ENCODE assay signal across 8 mouse cellular contexts in genomic region chr11:60538371-60539281, GRCm38 (mm10). TPM values are rescaled to one million over a fixed set of nuclear protein-coding genes. Genes with fewer than 3 reads are reported as not detected.
DNase-seq lines count a peak whose midpoint lies in the region; ATAC-seq and TF ChIP-seq lines count a peak whose summit lies in the region.

No protein-coding gene starts in this region.

- peak overlapping the region; percentile 100 for H3K4me2 ChIP-seq in liver, embryonic 11.5 days
- peak overlapping the region; percentile 98 for H3K4me2 ChIP-seq in midbrain, postnatal 0 days (ENCODE audit: low read depth, low read length, poor library complexity, severe bottlenecking)
- H3K4me2 ChIP-seq in stomach, embryonic 14.5 days (replicated peaks; ENCODE audit: low read depth, low read length): peak overlapping the region; percentile 98

- no peak for TF ChIP-seq CTCF in kidney, adult 2 months (conservative IDR thresholded peaks at IDR 0.05; ENCODE audit: insufficient read depth, insufficient read length, low read depth, low read length)
- no peak for TF ChIP-seq CTCF in midbrain, postnatal 0 days (IDR thresholded peaks at IDR 0.05)

- DNase-seq in ovary, postnatal 36 days (ENCODE audit: low spot score): peak; percentile 34
- no peak for DNase-seq in ovary, postnatal 14 days (ENCODE audit: low spot score)
- peak; percentile 32 to 40 for DNase-seq in cerebellum, postnatal 36 days
- DNase-seq in gastrocnemius, postnatal 4 days (ENCODE audit: low spot score in 2 of 2): peak; percentile 28 to 34
- peak; percentile 59 for DNase-seq in kidney, adult 2 months
- DNase-seq in liver, embryonic 11.5 days (ENCODE audit: low spot score): peak; percentile 55
- no peak for DNase-seq in midbrain, postnatal 0 days (ENCODE audit: low spot score)

- no peaks in the 10 kb centered on the region for H3K27me3 ChIP-seq in kidney, adult 2 months (replicated peaks; ENCODE audit: control insufficient read depth, insufficient read depth, low read length)
- no peaks in the 10 kb centered on the region for H3K27me3 ChIP-seq in liver, embryonic 11.5 days (replicated peaks; ENCODE audit: control insufficient read depth, insufficient read depth, low read length)
- no peaks in the 10 kb centered on the region for H3K27me3 ChIP-seq in midbrain, postnatal 0 days (ENCODE audit: insufficient read depth, low read length)
- H3K27me3 ChIP-seq in stomach, embryonic 14.5 days (ENCODE audit: control insufficient read depth, insufficient read depth, low read length): no peaks in the 10 kb centered on the region

- peak overlapping the region; percentile 81 for H3K4me3 ChIP-seq in kidney, adult 2 months (ENCODE audit: insufficient read depth, low read depth, low read length)
- peak overlapping the region; percentile 98 for H3K4me3 ChIP-seq in liver, embryonic 11.5 days (ENCODE audit: low read depth, low read length)
- peak overlapping the region; percentile 93 for H3K4me3 ChIP-seq in midbrain, postnatal 0 days (ENCODE audit: low read depth, low read length)
- peak overlapping the region; percentile 99 for H3K4me3 ChIP-seq in stomach, embryonic 14.5 days (ENCODE audit: low read depth, low read length)

- peaks cover 5% of the 10 kb centered on the region for H3K36me3 ChIP-seq in kidney, adult 2 months (ENCODE audit: control insufficient read depth, insufficient read depth, low read length)
- peaks cover 13% of the 10 kb centered on the region for H3K36me3 ChIP-seq in liver, embryonic 11.5 days (ENCODE audit: control insufficient read depth, insufficient read depth, low read length)
- H3K36me3 ChIP-seq in midbrain, postnatal 0 days (ENCODE audit: insufficient read depth, low read length): peaks cover 4% of the 10 kb centered on the region; the same call in 1 of the 2 replicates
- H3K36me3 ChIP-seq in stomach, embryonic 14.5 days (ENCODE audit: control insufficient read depth, insufficient read depth, low read length): peaks cover 6% of the 10 kb centered on the region

- no peak for TF ChIP-seq POLR2A in kidney, adult 2 months (IDR thresholded peaks at IDR 0.05; ENCODE audit: low read depth, low read length)

- peak overlapping the region; percentile 98 for H3K9ac ChIP-seq in liver, embryonic 11.5 days (ENCODE audit: low read depth, low read length)
- peak overlapping the region; percentile 76 for H3K9ac ChIP-seq in midbrain, postnatal 0 days (replicated peaks; ENCODE audit: low read length, poor library complexity, severe bottlenecking)
- H3K9ac ChIP-seq in stomach, embryonic 14.5 days (replicated peaks; ENCODE audit: low read depth, low read length): peak overlapping the region; percentile 95

- H3K9me3 ChIP-seq in liver, embryonic 11.5 days (ENCODE audit: control insufficient read depth, low read length): no peaks in the 10 kb centered on the region
- no peaks in the 10 kb centered on the region for H3K9me3 ChIP-seq in midbrain, postnatal 0 days (ENCODE audit: low read length)
- no peaks in the 10 kb centered on the region for H3K9me3 ChIP-seq in stomach, embryonic 14.5 days (ENCODE audit: control insufficient read depth, low read depth, low read length)

- peak overlapping the region; percentile 97 for H3K27ac ChIP-seq in kidney, adult 2 months (ENCODE audit: insufficient read depth, low read depth, low read length)
- H3K27ac ChIP-seq in liver, embryonic 11.5 days (ENCODE audit: low read depth, low read length): peak overlapping the region; percentile 87
- peak overlapping the region; percentile 98 for H3K27ac ChIP-seq in midbrain, postnatal 0 days (ENCODE audit: low read depth, low read length)
- H3K27ac ChIP-seq in stomach, embryonic 14.5 days (ENCODE audit: low read length): peak overlapping the region; percentile 100

- peak; percentile 25 for ATAC-seq in liver, embryonic 11.5 days (replicated peaks; ENCODE audit: low FRiP score)
- no peak for ATAC-seq in midbrain, postnatal 0 days (ENCODE audit: low FRiP score)
- no peak for ATAC-seq in stomach, embryonic 14.5 days (ENCODE audit: insufficient number of reproducible peaks, insufficient read depth, low FRiP score, low read depth)

- H3K4me1 ChIP-seq in kidney, adult 2 months (ENCODE audit: control insufficient read depth, insufficient read depth, low read length): peaks cover 25% of the 10 kb centered on the region; the same call in 1 of the 2 replicates
- H3K4me1 ChIP-seq in liver, embryonic 11.5 days (replicated peaks; ENCODE audit: control insufficient read depth, insufficient read depth, low read length): peaks cover 26% of the 10 kb centered on the region
- H3K4me1 ChIP-seq in midbrain, postnatal 0 days (ENCODE audit: insufficient read depth, low read length): peaks cover 19% of the 10 kb centered on the region
- H3K4me1 ChIP-seq in stomach, embryonic 14.5 days (ENCODE audit: control insufficient read depth, insufficient read depth, low read length): peaks cover 27% of the 10 kb centered on the region

- under 1% methylated on average over 93 of the region's 93 CpGs for WGBS in kidney, adult 2 months
- WGBS in liver, embryonic 11.5 days: under 1% methylated on average over 93 of the region's 93 CpGs
- under 1% methylated on average over 92 of the region's 93 CpGs for WGBS in midbrain, postnatal 0 days
- WGBS in stomach, embryonic 14.5 days: under 1% methylated on average over 93 of the region's 93 CpGs

RNA-seq across cellular contexts. Expression of gene Alkbh5, which starts 2.4 kb away (rescaled TPM):
- 10 to 100 TPM; 70.0 to 74.3 TPM for total RNA-seq in gastrocnemius, postnatal 4 days (2021)
- 38.8 and 39.7 TPM in 2 replicates for polyA plus RNA-seq in kidney, adult 2 months (2012; rRNA removed)
- polyA plus RNA-seq in liver, embryonic 11.5 days (2014; fragmentation: Nextera tagmentation; extraction: Ambion mirVana): 37.7 and 38.5 TPM in 2 replicates
- 32.0 and 34.0 TPM in 2 replicates for total RNA-seq in midbrain, postnatal 0 days (2014; rRNA removed)
- polyA plus RNA-seq in midbrain, postnatal 0 days (2015; fragmentation: Nextera tagmentation; extraction: Ambion mirVana): 18.4 and 23.1 TPM in 2 replicates
- polyA plus RNA-seq in stomach, embryonic 14.5 days (2014; fragmentation: Nextera tagmentation; extraction: Ambion mirVana): 35.1 and 35.3 TPM in 2 replicates

Comparison
In these comparisons a context has a peak if more than half of its experiments do, and no peak if none do; other contexts are left out.
1. DNase-seq: peak in ovary, postnatal 36 days (single experiment), cerebellum, postnatal 36 days (2 of 2), gastrocnemius, postnatal 4 days (2 of 2), kidney, adult 2 months (single experiment) and liver, embryonic 11.5 days (single experiment); none in ovary, postnatal 14 days (single experiment) and midbrain, postnatal 0 days (single experiment).
2. Peak in every context shown above with its lines, with median percentiles within 50 percentile points of each other: H3K27ac ChIP-seq, H3K4me3 ChIP-seq, H3K4me2 ChIP-seq and H3K9ac ChIP-seq.